In genomic region chr4:46413406-46413805, GRCm38 (mm10) we compare ENCODE assay signal across 20 mouse cellular contexts. TPM values are rescaled to one million over a fixed set of nuclear protein-coding genes. Genes with fewer than 3 reads are reported as not detected.
DNase-seq lines count a peak whose midpoint lies in the region; ATAC-seq lines count a peak whose summit lies in the region.
"Had no signal": no experiment of that assay in that cellular context is flagged by ENCODE, and none has a peak within 500 bp of the region (broad histone marks: within the 10 kb centered on the region; RNA-seq: fewer than 3 reads in every experiment).

Gene Hemgn (minus strand): TSS chr4:46413506.

- intact Hi-C loops in left cerebral cortex, postnatal 36 days (cut with DNase I) = no loop called here

- no peak for ATAC-seq in megakaryocyte, adult 5-6 weeks (ENCODE audit: poor library complexity, severe bottlenecking)
- ATAC-seq in common myeloid progenitor, adult 5-6 weeks (replicated peaks; ENCODE audit: low read depth, poor library complexity, severe bottlenecking) = no peak
- no peak for ATAC-seq in liver, embryonic 16.5 days (ENCODE audit: low read depth)
- ATAC-seq: CD4-positive, CD25-positive, alpha-beta regulatory T cell, adult 4 months; forebrain, embryonic 14.5 days; midbrain, embryonic 13.5 days had no signal

- H3K4me1 ChIP-seq in megakaryocyte, embryonic 14.5 days = peaks cover 76% of the 10 kb centered on the region
- peaks cover 92% of the 10 kb centered on the region for H3K4me1 ChIP-seq in erythroblast, embryonic 14.5 days (ENCODE audit: control insufficient read depth)
- peaks cover 55% of the 10 kb centered on the region for H3K4me1 ChIP-seq in liver, embryonic 16.5 days (ENCODE audit: control insufficient read depth, low read depth, low read length)
- H3K4me1 ChIP-seq: midbrain, embryonic 13.5 days had no signal

- 0 out of 2 replicates have a peak within 1 kb of the TSS, but pooled peaks have one; percentile 17 for H3K4me2 ChIP-seq in liver, embryonic 16.5 days (ENCODE audit: low read depth, low read length)
- H3K4me2 ChIP-seq: embryonic facial prominence, embryonic 13.5 days; midbrain, embryonic 13.5 days had no signal

- peaks cover 2% of the 10 kb centered on the region; the same call in 1 of the 2 replicates for H3K9me3 ChIP-seq in megakaryocyte, embryonic 14.5 days
- peaks cover 2% of the 10 kb centered on the region; the same call in 1 of the 2 replicates for H3K9me3 ChIP-seq in erythroblast, embryonic 14.5 days (ENCODE audit: control insufficient read depth, low read length)
- no peaks in the 10 kb centered on the region for H3K9me3 ChIP-seq in liver, embryonic 16.5 days (replicated peaks; ENCODE audit: control insufficient read depth, low read length)
- H3K9me3 ChIP-seq: embryonic facial prominence, embryonic 13.5 days; midbrain, embryonic 13.5 days had no signal

- H3K9ac ChIP-seq in liver, embryonic 16.5 days (ENCODE audit: low read depth, low read length) = peak within 1 kb of the TSS; percentile 1; the same call in 1 of the 2 replicates
- H3K9ac ChIP-seq: embryonic facial prominence, embryonic 13.5 days; midbrain, embryonic 13.5 days had no signal

- H3K27me3 ChIP-seq in megakaryocyte, embryonic 14.5 days (replicated peaks) = no peaks in the 10 kb centered on the region
- no peaks in the 10 kb centered on the region for H3K27me3 ChIP-seq in erythroblast, embryonic 14.5 days (ENCODE audit: control insufficient read depth)
- no peaks in the 10 kb centered on the region for H3K27me3 ChIP-seq in liver, embryonic 16.5 days (ENCODE audit: control insufficient read depth, insufficient read depth, low read depth, low read length)
- H3K27me3 ChIP-seq: embryonic facial prominence, embryonic 13.5 days; midbrain, embryonic 13.5 days had no signal

- no peaks in the 10 kb centered on the region for H3K36me3 ChIP-seq in megakaryocyte, embryonic 14.5 days (replicated peaks; ENCODE audit: low read length)
- H3K36me3 ChIP-seq in erythroblast, embryonic 14.5 days (ENCODE audit: control insufficient read depth) = peaks cover 30% of the 10 kb centered on the region
- no peaks in the 10 kb centered on the region for H3K36me3 ChIP-seq in liver, embryonic 16.5 days (ENCODE audit: control insufficient read depth, insufficient read depth)
- H3K36me3 ChIP-seq: embryonic facial prominence, embryonic 13.5 days; midbrain, embryonic 13.5 days had no signal

- H3K4me3 ChIP-seq in megakaryocyte, embryonic 14.5 days (replicated peaks) = peak within 1 kb of the TSS; percentile 50
- peak within 1 kb of the TSS; percentile 31 for H3K4me3 ChIP-seq in erythroblast, embryonic 14.5 days (replicated peaks)
- H3K4me3 ChIP-seq in liver, embryonic 16.5 days (ENCODE audit: low read depth, low read length) = no peak within 1 kb of the TSS
- H3K4me3 ChIP-seq: embryonic facial prominence, embryonic 13.5 days; gastrocnemius, adult 2 months; left cerebral cortex, adult 2 months; midbrain, embryonic 13.5 days had no signal

- peak within 1 kb of the TSS; percentile 22 for H3K27ac ChIP-seq in liver, embryonic 16.5 days (ENCODE audit: low read length)
- H3K27ac ChIP-seq: embryonic facial prominence, embryonic 13.5 days; gastrocnemius, adult 2 months; left cerebral cortex, adult 2 months; midbrain, embryonic 13.5 days had no signal

- WGBS in liver, embryonic 16.5 days (ENCODE audit: insufficient replicate concordance) = 73% methylated on average over 7 of the region's 7 CpGs

- no peak for DNase-seq in embryo, embryonic 10.5 days (ENCODE audit: low spot score)
- DNase-seq in left cerebral cortex, postnatal 36 days (ENCODE audit: low spot score in 2 of 2) = no peak
- DNase-seq: adrenal gland, postnatal 36 days; cerebellum, postnatal 14 days; gastrocnemius, adult 2 months; heart, adult 18-20 months; lung, postnatal 14 days; right cerebral cortex, postnatal 14 days; thymus, postnatal 14 days had no signal

RNA-seq across cellular contexts. Expression of gene Hemgn, which starts in this region (rescaled TPM):
- polyA plus RNA-seq in megakaryocyte, embryonic 14.5 days (2012; ENCODE audit: insufficient read depth, low replicate concordance) = 5.5 and 13.1 TPM in 2 replicates
- total RNA-seq in megakaryocyte, adult 5-6 weeks (2015) = 4.8 and 12.0 TPM in 2 replicates
- 5.8 and 11.8 TPM in 2 replicates for total RNA-seq in megakaryocyte, adult 5-6 weeks (2017)
- total RNA-seq in common myeloid progenitor, adult 5-6 weeks (2017) = 64.2 and 76.9 TPM in 2 replicates
- 36.9 and 40.4 TPM in 2 replicates for polyA plus RNA-seq in erythroblast, embryonic 14.5 days (2012)
- 375 and 394 TPM in 2 replicates for polyA plus RNA-seq in liver, embryonic 16.5 days (2015; fragmentation: Nextera tagmentation; extraction: Ambion mirVana)
- not detected for total RNA-seq in left cerebral cortex, postnatal 36 days (2021)
- total RNA-seq: gastrocnemius, adult 2 months; layer of hippocampus, adult 8-10 months; left cerebral cortex, adult 2 months had no signal
- polyA plus RNA-seq: forebrain, embryonic 14.5 days had no signal
